Mouse (Mus musculus) ovary, postnatal 10 days (tissue): ENCODE data around the gene Gng13.

Experiments used
- DNase-seq: peaks from one replicate; pipeline ENCODE4 v3.0.0; 2022; ENCODE audit warnings: low spot score

Gng13 gene

DNA sequence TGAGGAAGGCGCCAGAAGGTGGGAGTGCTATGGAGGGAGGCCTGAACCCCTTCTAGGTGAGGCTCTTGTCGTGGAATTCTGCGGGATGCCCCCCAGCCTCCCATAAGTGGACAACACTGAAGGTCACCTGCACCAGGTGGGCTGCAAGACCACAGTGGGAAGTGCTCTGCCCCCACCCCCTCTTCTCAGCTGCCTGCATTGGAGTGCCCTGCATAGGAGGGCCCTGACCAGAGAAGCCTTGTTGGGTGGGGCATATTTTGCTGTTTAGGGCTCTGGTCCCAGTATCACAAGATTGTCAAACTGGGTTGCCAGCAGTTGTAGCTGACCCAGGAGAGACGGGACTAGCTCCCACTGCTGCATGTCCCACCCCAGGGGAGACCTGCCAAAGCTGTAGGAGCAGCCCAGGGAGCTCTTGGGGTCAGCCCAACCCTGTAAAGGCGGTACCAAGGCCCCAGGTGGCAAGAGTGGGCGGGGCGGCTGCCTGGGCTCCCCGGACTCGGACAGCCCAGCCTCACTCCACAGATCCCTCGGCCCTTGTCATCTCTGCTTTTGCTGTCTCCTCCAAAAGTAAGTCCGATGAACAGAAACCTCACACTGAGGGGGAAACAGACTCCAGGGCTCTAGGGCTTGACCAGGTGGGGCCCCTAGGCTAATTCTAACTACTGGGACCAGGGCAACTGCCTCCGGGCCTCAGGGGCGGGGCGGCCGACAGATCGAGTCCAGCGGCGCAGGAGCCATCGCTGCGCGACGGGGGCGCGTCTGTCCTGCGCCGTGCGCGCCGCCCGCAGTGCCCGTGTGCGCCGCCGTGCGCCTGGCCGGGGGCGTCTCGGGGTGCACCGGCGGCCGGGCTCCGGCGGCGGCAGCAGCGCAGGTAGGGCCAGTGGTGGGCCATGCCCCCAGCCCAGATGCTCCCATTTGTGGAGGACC is at the start of gene Gng13:
TSS of gene Gng13 (plus strand) at position 461 of the 927 bp plus-strand sequence.
- no peak for DNase-seq

DNA sequence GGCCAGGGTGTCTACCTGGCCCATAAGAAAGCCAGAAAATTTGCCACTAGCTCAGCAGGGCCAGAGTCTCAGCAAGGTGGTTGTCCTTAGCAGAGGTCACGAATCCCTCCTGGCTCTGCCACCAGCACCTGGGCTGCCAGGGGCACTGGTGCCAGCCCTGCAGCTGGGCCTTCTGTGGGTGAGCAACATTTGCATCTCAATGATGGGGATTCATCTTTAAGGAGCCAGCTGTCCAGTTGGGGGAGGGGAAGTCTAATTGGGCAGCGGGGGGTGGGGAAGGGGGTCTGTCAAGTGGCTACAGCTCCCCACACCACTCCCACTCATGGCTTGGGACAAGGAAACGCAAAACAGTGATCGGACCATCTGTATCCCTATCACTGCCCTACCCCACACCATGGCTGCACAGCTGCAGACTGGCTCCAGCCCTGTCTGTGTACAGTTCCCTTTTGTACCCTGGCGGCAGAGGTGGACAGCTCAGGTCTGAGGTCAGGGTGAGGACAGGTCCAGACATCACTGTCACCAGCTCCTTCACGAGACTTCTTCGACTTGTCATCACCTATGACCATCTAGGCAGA is 48.4 kb upstream of the Gng13 start:
- DNase-seq, result no peak

DNA sequence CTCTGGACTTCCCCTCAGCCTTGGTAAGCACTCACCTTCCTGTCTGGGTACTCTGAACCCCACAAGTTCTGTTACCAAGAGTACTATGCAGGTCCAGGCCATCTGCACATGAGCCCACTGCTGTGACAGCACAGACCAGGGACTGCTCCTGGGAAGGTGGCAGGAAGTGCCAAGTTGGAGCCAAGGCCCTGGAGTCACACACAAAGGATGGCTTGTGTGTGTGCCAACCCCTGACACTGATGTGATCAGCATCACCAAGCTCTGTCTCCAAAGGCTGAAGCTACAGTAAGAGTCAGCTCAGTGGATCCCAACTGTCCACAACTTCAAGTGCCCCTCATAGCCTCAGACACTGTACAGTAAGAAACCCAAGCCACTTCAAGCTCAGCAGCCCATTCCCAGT is 44.0 kb upstream of the Gng13 start:
- DNase-seq, result no peak

DNA sequence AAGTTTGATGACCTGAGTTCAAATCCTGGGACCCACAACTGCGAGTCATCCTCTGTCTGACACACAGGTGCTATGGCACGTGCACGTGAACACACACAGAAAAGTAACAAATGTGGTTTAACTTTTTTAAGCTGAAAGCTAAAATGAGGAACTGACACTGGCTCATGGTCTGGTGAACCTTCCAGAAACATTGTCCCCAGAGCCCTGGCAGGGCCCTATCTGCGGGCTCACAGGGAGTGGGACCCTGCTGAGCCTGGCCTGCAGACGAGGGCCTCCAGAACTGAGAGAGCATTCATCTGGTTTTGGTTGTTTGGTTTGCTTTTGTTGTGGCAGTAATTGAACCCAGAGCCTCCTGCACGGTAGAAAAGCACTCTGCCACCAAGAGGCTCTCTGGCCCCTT is 39.0 kb upstream of the Gng13 start:
- no peak for DNase-seq

DNA sequence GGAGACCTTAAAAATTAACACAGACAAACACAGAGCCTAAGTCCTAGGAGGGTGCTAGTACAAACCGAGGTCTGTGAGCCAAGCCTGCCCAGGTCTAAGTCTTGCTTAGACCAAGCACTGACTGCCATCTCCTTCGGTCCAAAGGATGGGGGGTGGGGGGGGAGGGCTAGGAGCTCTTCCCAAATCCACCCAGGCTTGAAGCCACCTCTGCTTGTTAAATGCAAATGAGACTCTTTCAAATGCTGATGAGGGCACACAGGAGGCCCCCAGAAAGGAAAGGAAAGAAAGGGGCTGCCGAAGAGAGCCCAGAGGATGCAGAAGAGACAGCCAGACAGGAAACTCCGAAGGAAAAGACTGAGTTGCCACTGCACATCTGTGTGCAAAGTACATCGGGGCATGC is 37.2 kb upstream of the Gng13 start:
- no peak for DNase-seq

DNA sequence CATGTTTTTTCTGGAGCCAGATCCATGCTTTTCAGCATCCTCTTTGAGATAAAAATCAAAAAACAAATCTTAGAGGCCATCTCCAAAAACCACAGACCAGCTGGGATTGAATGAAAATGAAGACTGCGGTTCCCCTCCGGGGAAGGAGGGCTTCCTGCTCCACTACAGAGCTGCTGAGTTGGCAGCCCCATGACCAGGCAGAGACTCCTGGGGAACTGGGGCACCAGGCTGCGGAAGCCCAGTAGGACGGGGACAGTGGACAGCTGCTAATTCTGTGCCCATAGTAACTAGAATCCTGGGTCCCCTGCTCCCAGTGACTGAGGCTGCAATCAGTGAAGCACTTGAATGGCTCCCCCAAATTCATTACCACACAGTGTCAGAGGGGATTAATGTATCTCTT is 35.3 kb upstream of the Gng13 start:
- no peak for DNase-seq

DNA sequence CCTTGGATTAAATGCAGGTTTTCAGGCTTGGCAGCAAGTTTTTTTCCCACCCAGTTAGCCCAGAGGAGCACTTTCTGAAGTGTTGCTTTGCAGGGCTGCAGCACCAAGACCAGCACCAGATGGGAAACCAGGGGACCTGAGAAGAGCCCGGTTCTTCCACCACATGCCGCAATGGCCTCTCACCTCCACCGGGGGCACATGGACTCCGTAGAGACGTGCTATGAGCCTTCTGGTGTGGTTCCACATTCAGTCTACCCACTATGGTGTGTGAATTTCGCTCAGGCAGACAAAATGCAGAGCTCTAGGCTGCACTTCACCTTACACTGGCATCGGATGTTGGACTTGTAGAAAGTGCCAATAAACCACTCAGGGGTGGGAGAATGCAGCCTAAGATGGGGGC is 30.6 kb upstream of the Gng13 start:
- DNase-seq, result no peak

DNA sequence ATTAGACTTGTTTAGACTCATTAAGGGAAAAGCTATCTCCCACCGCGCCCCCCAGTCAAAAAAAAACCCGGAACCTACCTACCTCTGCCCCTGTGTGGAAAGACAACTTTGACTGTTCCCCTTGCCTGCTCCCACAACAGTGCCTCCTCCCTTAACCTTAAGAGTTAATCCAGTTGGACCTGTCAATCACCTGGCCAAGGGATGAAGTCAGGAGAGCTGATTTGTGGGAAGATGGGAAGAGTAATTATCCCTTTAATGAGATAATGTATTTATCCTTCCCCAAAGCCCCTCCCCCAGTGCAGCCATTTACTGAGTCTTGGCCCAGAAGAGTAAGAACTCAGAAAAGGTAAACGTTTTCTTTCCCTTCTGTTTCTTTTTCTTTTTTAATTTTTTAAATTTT is 28.0 kb upstream of the Gng13 start:
- DNase-seq, result no peak

DNA sequence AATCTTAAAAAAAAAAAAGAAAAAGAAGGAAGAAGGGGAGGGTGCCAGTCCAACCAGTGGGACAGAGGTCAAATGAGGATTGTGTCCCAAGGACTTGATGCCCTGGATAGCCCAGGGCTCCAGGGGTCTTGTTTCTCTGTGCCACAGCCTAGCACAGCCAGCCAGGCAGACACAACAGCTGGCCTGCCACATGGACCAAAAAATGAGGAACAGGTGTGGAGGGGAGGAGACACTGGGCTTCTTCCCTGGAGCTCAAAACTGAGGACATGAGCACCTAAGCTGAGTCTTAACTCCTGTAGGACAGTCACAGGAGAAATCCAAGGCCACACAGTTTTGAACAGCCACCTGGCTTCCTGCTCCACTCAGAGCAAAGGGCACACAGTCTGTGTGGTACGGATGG is 20.7 kb upstream of the Gng13 start:
- no peak for DNase-seq

DNA sequence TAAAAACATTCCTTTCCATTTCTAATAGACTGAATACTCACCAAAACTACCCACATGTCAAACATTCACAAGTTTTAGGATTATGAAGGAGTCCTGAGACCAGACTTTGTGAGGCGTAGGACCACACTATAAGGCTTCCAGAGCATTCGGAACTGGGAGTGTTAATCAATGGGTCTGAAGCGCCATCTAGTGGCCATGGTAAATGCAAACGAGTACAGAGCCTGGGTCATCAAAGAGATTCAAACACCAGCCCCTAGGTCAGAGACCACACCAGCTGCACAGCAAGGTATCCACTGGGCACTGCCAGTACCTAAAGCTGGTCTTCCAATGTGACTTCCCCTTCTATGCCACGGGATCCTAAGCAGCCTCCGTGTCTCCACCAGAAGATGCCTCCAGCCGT is 18.5 kb upstream of the Gng13 start:
- DNase-seq, result peak; percentile 23

DNA sequence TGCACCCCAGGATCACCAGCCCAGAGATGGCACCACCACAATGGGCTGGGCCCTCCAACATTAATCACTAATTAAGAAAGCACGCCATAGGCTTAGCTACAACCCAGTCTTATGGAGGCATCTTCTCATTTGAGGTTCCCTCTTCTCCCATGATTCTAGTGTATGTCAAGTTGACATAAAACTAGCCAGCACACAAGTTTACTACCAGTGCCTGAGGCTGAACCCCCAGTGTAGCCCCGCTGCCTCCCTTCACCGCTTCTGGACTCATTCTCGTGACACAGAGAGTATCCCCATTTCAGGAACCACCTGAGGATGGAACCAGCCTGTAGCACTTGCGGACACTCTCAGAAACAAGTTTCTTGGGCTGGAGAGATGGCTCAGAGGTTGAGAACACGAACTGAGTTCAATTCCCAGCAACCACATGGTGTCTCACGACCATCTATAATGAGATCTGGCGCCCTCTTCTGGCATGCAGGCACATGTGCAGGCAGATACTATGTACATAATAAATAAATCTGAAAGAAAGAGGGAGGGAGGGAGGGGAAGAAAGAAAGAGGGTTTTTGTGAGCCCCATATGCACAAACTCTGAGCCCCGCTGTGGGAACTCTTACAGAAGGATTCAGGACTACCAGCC is 16.0 kb upstream of the Gng13 start:
- DNase-seq, result no peak

DNA sequence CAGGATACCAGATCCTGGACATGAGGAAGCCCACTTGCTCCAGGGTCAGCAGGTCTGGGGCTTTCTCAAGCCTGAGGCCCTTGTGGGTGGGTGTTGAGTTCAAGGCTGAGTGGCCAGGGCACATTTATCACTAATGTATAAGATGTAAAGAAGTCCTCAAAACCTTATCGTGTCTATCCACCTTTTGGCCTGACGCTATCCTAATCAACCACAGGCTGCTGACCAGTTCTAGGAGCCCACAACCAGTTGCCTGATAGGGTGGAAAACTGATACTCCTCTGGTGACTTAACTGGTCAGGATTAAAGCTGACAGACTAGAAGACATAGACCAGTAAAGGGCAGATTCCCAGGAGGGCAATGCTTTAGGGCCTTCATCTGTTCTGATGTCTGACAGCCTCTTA is 7.0 kb upstream of the Gng13 start:
- DNase-seq, result no peak

DNA sequence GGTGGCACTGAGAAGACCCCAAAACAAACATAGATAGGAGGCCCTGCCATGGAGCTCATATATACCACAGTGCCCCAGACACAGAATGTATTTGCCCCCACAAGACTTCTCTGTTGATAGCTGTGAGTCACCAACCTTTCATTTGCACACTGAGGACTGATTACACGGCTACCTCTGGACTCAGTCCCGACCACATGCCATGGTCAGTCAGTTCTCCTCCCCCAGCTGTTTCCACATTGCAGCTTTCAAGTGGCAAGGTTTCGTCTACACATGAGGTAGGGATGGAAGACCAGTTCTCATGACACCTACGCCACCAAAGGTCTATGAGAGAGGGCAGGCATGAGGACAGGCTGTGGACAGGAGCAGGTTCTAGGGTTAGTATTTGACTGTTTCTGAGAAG is 5.8 kb upstream of the Gng13 start:
- DNase-seq, result no peak

DNA sequence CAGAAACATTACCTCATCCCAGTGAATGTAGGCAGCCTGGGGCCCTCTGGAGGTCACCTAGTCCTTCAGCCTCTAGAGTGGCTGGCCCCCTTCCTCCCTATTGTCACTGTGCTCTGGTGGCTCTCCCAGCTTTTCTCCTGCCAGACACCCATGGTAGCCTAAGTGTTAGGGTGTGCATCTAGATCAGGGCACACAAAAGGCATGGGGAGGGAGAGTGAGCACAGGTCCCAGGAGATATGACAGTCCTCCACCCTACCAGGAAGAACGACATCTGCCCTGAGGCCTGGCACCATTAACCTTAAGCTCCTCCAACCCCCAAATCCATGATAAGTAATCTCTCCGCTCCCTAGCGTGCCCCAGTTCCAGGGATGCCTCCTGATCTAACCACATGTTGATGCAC is 1.3 kb upstream of the Gng13 start:
- no peak for DNase-seq

DNA sequence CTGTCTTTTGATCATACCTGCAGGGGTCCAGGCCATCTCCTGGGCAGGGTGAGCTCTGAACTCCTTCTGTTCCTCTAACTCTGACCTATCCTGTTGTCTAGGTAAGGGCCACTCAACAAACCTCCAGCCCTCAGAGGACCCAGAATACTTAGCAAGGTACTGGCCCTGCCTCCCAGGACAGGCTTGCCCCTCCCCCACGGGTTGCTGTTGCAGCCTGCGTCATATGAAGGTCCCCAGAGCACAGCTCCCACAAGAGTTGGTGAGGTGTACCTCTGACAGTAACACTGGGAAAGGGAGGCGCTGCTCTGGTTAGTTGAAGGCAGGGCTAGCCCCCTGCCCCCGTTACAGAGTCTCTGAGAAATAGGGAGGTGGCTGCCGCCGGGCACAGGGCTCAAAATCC is 841 bp upstream of the Gng13 start:
- no peak for DNase-seq

DNA sequence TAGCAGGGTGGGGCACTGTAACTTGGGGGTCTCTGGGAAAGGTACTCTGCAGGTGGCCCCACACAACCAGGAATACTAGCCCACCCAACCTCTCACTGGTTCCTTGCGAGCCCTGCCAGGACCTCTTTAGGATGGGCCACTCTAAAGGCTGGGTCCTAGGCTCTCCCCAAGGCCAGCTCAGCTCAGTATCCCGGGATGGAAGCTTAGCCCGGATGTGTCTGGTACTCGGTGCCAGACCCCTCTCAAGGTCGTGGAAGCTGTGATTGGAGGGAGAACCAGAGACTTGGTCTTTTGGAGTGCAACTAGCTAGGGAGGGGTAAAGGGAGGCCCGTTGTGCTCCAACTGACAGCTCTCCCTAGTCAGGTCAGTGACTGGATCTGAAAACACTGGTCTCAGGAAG is 720 bp downstream of the Gng13 start:
- DNase-seq, result no peak

DNA sequence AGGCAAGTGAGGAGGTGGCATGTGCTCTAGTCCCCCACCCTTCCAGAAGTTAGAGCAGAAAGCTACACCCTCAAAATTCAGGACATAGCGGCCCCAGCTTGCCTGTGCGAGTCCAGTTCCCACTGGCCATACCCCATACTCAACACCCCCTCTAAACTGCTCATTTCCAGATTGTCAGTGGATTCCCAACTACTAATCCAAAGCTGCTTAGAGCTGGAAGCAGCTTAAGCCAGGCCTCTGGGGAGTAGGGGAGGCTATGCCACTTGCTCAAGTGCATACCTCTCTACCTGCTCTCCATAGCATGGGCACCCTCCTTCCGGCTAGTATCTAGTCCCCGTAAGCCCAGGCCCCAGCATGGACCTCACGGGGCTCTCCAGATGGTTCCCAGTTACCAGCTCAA is 4.5 kb downstream of the Gng13 start:
- DNase-seq, result no peak

DNA sequence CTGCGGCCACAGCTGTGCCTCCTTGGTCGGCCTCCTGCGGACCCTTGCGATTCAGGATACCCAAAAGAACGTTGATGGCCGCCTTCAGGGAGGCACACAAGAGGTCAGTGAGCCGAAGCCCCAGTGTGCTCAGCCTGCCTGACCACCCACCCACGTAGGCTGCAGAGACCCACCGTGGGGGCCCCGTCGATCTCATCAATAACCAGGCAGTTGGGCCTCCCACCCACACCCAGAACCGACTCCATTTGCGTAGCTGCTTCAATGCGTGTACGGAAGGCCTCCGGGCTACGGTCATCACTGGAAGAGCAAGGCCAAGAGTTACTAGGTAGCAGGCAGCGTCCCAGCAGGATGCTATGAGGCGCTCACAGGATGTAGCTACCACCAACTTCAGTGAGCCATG is 6.5 kb downstream of the Gng13 start:
- DNase-seq, result no peak

DNA sequence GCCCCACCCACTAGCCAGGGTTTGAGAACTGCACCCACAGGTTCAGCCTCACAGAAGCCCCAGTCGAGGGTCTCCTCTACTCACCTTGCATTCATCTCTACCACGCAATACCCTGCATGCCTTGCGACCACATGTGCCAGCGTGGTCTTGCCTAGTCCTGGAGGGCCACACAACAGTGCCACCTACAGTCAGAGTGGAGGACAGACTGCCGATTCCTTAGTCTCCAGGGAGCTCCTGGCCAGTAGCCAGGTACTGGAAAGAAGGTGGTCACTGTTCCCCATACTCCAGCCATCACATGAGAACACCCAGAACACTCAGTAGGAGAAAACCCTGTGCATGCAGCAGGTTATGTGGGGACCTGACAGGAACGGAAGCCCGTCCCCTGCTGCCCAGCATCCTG is 6.9 kb downstream of the Gng13 start:
- no peak for DNase-seq

DNA sequence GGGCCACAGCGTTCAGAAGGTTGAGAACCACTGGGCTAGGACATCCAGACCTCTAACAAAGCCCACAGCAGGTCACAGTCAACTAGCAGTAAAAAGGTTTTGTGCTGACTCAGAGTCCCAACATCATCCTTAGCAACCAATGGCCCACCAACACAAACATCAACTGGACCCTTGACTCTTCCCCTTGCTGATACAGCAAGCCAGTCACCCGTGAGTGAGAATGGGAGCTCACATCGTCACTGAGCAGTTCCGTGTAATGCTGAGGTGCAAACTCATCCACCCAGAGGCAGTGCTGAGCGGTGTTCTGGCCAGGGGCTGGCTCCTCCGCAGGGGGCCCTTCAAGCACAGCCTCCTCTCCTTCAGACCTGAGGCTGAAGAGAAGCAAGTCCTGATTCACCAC is 8.3 kb downstream of the Gng13 start:
- no peak for DNase-seq

DNA sequence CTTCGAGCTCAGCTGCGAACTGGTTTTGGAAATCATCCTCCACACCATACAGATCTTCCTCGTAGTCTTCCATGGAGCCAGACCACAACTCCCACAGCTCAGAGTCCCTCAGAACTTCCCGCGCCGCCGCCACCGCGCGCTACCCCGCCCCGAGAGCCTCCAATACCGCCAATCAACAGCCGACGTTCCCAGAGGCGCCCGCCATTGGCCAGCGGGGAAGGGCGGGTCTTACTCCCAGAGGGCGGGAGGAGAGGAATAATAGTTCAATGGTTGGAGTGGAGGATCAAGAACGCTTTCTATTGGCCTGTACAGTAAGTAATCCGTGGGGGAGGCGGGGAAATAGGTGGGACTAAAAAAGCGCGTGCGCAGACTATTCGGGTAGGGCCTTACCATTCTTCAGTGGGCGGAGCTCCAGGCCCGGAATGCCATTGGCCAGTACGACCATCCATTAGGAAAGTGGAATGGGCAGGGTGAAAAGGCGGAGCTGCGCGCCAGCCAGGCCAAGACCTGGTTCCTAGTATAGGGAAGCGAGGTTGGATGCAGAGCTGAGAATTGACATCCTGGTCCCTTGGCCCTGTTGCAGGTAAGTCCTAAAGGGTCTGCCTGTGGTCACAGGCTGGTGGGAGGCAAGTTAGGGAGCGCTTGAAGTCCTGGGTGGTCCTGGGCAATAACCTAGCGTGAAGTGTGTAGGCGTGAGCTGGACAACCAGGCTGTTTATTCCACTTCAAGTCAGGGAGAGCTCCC is 10.5 kb downstream of the Gng13 start, which contains the start of the genes Chtf18 and Rpusd1:
TSS of gene Chtf18 (minus strand) at position 155 of the 744 bp plus-strand sequence.
TSS of gene Rpusd1 (plus strand) at position 406 of the 744 bp plus-strand sequence.
- DNase-seq, result peak; percentile 93

DNA sequence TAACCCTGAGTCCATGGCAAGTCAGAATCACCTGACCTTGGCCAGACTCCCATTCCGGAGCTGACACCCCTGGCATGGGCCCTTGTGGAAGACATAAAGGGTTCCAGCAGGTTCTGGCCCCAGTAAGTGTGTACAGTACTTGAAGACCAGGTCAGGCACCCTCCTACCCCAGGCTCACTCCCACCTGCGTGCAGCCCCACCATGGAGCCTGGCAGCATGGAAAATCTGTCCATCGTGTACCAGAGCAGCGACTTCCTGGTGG is 11.0 kb downstream of the Gng13 start:
- DNase-seq, result no peak

DNA sequence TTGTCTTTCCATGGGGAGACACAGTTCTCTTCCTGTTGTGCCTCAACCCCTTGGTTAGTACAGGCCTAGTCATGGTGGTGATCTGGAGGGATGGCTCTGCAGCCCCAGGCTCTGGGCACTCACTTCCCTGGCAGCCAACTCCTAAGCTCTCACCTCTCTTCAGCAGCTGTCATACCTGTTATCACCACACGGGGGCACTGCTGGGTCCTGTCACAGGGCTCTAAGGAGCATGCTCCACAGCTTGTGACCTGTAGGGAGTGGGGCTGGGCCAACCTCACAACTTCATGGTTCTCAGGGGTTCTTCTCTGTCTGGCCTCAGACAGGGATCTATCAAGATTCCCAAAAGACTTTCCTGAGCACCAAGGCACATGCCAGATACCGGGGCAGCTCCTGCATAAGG is 15.1 kb downstream of the Gng13 start:
- DNase-seq, result peak; percentile 71
